Mouse (Mus musculus) adrenal gland, postnatal 14 days (tissue): Measurements from ENCODE around the gene Rhpn2. TPM values are rescaled to one million over a fixed set of nuclear protein-coding genes. Genes with fewer than 3 reads are reported as not detected.

ENCODE experiments used
- DNase-seq: peaks from one replicate; pipeline ENCODE4 v3.0.0; 2021; ENCODE audit warnings: mixed read lengths
- total RNA-seq: library from RNA; stranded (reverse); gene quantifications from 2 replicates; pipeline ENCODE4 v1.2.3, GENCODE M21; 2021

Gene Rhpn2
- total RNA-seq, 1 experiment from 2014 or later, result 4.7 TPM

DNA sequence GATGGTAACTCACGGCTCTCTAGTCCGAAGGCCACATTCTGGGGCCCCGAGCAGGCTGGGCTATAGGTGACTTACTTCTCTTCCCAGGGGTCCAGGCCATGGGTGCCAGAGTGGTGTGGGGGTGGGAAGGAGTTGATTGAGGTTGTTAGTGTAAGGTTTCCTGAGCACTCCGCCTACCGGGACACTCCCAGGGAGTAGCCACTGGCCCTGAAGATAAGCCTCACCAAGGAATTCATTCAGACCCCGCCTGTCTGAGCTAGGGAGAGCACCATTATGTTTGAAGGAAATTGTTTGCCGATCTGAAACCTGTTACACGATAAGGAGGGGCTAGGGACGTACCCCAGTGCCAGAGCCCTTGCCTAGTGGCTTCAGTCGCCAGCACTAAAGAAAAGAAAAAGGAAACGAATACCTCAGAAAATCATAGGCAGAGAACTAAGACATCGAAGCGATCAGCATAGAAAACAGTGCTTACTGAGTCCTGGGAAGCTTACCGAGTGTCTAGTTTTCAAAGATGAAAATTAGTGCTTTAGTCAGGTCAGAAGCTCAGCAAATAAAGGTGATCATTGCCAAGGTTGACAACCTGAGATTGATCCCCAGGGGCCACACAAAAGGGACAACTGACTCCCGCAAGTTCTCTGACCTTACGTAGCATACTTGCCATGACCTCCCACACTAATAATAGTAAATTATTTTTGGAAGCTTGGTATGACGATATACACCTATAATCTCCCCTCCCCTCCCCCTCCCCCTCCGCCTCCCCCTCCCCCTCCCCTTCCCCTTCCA, 14.1 kb downstream of the Rhpn2 start:
- DNase-seq, result no peak

DNA sequence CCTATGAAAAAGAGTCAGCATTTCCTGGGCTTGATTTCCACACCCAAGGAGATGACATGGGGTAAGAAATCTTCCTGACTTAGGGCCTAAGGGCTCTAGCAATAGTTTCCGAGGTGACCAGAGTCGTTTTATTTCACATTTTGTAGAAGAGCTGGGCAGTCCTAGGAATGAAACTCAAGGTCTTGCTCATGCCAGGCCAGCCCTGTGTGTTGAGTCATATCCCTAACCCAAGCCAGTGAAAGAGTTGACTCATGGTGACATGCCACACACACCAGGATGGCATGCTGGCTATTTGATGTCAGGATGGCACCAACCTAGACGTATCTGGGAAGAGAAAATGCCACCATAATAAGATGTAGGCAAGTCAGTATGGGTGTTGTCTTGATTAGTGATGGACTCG, 15.1 kb downstream of the Rhpn2 start:
- peak; percentile 57 for DNase-seq

DNA sequence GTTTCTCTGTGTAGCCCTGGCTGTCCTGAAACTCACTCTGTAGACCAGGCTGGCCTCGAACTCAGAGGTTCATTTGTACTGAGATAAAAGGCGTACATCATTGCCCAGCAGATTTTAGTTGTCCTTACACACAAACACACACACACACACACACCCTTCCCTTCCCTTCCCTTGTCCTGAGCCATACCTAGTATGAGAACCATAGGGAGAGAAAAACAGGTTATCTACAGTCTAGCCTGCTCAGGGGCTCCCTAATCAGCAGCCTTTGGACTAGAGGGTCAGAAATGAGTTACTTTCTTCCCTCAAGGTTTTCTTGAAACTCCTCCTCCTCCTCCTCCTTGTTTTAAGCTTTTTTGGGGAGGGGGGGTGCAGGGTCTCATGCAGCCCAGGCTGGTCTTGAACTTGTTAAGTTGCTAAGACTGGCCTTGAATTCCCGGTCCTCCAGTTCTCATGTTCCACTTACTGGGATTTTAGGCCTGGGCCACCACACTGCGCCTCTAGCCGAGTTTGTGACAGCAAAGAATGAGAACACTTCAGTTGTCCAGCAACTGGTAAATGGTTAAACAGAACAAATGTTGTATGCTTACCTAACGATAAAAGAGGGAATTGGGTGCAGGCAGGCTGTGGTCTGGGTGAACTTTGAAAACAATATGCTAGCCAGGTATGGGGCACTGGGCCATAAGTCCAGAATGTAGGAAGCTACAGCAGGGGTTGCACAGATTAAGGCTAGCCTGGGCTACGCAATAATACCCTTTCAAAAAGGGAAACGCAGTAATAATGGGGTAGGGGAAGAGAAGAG, 16.1 kb downstream of the Rhpn2 start:
- no peak for DNase-seq

DNA sequence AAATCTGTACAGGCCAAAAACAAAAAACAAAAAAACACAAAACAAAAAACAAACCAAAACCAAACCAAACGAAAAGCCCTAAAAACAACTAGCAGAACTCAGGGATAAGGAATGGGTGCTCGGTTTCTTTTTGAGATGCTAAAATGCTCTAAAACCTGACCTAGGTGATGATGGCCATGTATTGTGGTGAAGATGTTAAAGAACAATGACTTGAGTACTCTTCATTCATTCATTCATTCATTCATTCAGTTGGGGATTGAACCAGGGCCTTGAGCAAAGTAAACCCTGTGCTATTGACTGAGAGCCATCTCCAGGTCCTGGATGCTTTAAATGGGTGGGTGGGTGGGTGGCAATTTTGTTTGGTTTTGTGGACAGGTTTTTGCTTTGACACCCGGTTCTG, 17.2 kb downstream of the Rhpn2 start:
- DNase-seq, result no peak

DNA sequence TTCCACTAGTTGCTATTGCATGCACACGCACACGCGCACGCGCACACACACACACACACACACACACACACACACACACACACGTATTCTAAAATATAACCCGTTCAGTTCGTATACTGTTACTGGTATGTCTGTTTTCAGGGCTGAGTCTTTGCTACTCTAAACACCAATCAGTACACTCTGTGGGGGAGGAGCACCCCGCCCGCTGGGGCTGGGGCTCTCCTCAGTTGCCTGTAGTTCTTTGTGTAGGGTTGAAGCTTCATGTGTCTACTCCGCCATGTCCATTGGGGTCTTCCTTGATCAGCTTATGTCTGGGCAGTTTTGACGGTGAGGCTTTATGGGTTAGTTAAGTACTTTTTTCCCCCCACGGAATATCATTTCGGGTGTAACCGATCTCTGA, 19.3 kb downstream of the Rhpn2 start:
- DNase-seq, result no peak

DNA sequence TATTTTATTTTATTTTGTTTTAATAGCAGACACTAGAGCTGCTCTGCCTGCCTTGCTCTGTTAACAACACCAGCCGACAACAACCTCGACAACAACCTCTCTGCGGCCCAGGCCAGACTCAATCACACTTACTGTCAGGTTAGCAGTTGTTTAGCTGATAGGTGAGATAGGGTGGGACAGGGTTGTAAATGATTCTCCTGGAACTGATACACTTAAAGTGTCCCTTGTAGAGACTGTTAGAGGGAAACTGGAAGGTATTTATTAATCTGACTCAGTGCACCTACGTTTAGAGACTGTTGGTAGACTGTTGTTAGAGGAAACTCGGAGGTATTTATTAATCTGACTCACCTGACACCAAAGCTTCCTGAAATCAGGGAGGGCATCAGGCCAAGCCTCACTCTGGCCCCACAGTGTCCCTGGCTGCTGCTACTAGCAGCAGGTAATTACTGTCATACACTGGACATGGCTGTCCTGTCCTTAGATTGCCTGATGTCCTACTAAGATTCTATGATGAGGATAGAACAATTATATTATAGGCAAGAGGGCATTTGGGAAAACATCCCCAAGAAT, 21.4 kb downstream of the Rhpn2 start:
- no peak for DNase-seq

DNA sequence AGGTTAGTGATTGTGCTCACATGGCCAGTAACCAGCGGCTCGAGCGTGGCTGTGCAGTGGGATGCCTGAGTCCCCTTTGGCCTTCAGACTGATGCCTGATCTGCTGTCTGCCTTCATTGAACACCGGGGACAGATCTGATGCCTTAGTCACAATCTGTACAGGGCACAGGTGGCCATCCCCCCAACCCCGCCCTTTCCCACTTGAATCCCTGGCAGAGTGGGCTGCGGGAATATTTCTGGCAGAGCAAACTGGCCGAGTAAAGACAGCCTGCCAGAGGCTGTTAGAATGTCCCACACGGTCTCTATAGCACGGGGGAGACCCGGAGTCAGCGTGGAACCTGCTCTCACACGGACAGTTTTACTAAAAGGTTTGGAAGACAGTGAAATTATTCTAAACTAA, 23.7 kb downstream of the Rhpn2 start:
- DNase-seq, result no peak

DNA sequence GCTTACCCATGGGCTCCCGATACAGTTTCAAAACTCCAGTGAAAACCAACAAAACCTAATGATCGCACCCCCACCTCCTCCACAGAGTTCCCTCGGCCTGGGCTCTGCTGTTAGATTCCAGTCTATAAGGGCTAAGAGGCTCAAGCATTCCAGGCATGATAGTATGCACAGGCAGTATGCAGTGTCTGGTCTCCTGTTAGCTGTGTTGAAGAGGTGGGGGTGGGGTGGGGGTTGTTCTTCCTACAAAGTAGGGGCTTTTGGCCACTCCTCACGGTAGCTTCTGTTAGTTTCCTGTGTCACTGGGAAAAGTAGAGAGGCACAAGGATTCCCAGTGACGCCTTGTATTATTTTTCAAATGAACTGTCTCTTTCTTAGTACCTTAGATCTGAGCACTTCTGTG, 28.3 kb downstream of the Rhpn2 start:
- no peak for DNase-seq

DNA sequence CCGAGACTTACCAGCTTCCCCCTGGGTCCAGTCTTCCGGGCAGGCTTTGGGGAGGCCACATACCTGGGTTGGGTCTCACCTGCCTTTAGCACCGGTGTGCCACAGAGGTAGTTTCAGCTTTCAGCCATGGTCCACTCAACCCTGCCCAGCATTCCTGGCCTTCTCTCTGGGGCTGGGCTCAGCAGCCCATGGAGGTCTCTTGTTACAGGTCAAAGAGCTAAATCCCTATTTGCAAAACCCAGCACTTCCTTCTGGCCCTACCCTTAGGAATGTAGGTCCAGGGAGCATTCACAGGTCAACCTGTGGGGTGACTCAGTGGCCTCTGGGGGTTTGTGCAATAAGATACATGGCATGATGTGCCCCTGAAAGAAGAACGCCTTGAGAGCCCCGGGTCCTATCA, 28.9 kb downstream of the Rhpn2 start:
- no peak for DNase-seq

DNA sequence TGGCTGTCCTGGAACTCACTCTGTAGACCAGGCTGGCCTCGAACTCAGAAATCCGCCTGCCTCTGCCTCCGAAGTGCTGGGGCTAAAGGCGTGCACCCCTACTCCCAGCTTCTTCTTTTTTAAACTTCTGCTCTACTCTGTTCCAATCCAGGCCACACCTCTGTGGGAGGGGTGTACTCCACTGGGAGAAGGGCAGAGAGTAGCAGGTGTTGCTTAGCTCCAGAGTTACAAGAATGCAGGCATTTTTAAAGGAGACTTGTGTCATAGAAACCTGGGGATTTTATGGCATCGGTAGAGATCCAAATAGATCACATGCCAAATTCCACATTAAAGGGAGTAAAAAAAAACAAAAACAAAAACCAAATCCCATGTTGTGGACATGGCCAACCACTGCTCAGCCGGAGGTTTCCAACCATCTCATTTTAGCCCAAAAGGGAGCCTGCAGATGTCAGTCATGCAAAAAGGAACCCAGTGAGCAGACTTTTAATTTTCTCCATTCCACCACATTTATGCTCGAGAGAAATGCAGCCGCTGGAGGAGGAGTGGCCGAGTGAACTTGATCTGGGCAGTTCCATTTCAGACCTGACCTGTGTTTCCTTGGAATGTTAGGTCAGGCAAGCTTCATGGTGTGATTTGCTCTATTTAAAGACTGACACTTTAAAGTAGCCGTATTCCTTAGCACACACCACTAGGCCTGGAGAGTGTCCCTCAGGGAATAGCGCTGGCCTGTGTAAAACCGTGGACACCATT, 31.4 kb downstream of the Rhpn2 start:
- DNase-seq, result no peak

DNA sequence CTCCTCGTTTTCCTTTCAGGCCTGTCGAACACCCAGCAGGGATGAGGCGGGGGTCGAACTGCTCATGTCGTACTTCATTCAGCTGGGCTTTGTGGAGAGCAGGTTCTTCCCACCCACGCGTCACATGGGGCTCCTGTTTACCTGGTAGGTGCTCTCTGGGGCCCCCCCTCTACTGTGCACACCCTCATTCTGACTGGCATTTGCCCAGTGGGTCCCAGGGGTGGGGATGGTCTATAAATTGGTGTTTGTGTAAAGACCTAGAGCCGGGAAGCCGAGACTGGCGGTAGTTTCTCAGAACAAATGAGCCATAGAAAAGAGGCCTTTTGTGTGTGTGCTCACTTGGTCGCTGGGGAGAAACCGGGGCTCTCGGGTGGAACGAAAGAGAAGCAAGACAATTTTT, 37.1 kb downstream of the Rhpn2 start:
- no peak for DNase-seq

DNA sequence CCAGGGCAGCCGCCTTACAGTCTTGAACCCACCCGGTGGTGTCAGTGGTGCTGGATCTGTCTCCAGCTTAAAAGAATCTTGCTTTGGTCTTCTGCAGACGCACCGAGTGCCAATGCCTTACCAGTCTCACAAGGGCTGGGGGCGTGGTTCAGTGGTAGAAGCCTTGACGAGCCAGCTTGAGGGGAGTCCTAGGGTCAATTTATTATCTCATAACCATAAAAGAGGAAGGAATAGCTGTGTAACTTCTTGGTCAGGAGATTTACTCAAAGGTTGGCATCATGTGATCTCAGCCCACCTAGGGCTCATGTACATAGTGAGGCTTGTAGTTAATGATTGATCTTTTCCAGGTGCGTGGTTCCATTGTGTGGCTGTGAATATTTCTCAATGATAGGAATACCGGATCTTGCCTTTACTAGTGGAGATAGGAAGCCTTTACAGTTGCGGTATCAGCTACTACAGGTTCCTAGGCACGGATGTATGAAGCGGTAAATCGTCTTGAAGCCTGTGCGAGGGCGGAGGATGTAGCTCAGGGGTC, 38.6 kb downstream of the Rhpn2 start:
- DNase-seq, result no peak

DNA sequence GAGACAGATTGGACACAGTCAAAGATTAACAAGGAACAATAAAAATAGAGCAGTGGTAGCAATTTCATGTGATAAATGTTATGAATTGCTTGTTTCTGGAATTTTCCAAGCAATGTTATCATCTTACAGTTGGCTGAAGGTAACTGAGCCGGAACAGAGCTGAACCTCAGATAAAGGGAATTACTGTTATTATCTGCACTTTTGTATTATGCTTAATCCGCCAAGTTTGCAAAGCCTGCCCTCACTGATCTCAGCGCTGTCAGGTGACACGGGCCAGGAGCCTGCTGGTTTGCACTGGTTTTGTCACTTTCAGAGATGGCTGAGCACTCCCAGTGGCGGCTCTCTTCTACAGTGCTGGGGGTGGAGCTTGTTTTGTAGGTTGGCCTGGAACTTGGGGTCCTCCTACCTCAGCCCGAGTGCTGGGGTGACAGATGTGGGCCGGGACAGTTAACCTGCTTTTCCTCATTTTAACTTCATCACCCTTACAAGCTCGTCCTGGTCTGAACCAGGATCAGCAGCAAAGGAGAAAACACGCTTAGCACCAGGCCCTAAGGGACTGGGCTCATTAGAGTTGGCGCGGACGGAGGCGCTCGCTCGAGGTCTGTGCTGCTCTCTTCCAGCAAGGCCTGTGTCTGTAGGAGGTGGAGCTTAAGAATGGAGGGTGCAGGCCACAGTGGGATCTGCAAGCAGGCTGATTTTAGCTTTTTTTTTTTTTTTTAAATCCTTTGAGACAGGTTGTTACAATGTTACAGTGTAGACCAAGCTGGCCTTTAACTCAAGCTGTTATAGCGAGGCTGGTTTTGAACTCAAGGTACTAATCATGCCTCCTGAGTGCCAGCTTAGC, 39.4 kb downstream of the Rhpn2 start:
- no peak for DNase-seq

DNA sequence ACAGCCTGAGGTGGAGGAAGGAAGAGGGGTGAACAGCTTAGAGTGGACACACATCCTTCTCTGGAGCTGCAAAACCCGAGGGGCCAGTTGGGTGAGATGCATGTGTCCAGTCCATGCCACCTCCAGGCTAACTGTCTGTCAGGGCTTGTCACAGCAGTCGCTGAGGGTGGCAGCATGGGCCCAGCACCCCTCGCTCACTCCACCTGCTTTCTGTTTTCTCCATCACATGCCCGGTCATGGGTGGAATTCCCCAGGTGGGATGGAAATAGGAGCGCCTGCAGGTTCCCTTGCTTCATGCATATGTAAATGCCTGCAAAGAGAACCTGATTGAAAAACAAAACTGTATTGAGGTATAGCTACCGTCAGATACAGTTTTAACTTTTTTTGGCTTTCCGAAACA, 40.3 kb downstream of the Rhpn2 start:
- no peak for DNase-seq

DNA sequence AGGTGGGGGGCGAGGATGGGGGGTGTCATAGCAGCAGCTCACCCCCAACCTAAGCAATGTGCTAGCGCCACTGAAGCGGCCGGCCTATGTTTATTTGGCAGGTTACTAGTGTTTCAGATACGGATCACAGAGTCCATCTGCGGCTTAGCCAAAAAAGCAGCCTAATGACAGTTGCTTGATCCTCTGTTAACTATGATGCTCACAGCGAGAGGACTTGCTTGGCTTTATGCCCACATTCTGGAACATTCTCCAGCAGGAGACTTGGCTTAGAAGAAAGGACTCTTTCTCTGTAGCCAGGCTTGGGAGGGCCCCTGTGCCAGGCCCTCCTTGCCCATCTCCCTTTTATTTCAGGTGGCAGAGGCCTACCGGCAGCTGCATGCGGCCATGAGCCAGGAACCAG, 42.7 kb downstream of the Rhpn2 start:
- no peak for DNase-seq

DNA sequence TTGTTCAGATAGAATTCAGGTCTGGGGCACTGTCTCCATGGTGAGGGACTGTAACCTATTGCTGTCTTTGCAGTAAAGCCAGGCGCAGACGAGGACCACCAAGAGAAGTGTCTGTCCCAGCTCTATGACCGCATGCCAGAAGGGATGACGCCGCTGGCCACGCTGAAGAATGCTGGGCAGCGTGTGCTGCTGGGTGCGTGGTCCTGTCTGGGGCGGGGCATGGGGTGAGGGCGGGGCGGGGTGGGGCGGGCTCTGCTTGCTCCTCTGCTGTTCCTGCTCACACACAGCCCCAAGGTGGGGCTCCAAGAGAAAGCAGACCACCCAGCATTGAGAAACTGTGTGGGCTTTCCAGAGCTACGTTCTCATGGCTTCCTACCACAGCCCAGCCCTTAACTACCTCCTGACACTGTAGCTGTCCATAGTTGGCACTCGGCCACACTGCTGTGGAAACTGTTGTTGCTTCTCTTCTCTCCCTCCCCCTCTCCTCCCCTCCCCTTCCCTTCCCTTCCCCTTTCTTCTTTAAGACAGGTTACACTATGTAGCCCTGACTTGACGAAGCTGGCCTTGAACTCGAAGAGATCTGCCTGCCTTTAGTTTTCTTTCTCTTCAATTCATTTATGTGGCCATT, 45.6 kb downstream of the Rhpn2 start:
- DNase-seq, result peak; percentile 46

DNA sequence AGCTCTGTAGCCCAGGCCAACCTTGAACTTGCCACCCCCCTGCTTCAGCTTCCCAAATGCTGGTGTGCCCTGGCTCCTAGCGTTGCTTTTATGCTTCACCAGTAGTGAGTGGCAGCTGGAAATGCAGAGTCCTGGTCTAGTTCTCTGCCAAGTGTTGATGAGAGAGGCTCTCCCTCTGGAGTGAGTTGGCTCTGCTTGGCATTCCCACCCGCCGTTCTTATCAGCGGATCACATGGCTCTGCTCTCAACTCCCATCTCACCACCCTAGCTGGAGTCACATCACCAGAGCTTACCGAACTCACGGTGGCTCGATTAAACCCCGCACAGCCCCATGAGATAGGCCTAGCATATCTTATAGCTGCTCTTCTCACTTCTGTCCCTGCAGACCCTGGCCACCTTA, 46.4 kb downstream of the Rhpn2 start:
- peak; percentile 29 for DNase-seq

DNA sequence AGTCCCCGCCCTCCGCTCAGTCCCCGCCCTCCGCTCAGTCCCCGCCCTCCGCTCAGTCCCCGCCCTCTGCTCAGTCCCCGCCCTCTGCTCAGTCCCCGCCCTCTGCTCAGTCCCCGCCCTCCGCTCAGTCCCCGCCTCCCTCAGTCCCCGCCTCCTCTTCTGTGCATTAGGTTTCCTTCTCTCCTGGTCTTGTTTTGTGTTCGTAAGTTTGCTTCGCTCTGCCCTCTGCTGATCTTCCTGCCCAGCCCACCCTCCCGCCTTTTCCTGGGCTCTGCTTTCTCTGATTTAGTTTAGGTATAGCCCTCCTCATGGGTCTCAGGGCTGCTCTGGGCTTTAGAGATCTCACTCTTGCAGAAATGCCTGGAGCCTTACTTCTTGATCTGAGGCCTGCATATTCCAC, 47.9 kb downstream of the Rhpn2 start:
- DNase-seq, result no peak

DNA sequence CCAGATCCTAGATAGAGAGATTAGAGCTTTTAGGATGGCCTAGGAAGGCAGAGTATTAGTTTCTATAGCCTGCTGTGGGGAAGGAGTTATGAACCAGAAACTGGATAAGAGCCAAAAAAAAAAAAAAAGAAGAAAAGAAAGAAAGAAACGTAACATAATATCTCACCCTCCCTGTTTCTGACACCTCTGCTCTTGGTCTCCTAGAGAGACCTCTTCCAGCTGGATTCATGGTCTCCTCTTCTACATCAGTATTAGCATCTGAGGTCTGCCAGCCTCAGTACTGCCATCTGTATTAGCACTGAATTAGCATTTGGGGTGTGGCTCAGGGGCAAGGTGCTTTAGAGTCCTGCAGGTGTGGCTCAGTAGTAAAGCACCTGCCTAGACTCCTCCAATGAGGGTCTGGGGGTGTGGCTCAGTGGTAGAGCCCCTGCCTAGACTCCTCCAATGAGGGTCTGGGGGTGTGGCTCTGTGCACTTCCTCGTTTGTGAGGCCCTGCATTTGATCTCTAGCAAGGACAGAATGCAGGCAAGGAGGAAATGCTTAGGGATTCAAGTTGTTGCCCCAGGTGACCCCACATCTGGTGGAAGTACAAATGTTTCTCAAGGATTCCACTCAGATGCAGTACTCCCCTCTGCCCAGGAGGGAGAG, 48.9 kb downstream of the Rhpn2 start:
- no peak for DNase-seq

DNA sequence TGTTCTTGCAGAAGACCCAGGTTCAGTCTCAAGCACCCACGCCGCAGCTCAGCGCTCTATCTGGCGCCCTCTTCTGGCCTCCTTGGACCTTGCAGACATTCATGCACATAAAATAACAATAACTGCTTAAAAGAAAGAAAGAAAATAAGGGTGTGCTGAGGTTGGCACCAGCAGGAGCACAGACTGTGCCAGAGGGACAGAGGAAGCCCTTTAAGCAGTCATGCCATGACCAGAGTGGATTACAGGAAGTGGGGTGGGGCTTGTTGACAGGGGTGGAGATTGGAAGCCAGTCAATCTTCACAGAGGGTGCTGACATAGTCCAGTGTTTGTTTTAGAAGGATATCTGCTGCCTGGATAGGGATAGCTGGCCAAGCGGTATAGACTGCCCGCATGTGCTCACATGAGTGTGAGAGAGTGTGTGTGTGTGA, 52.6 kb downstream of the Rhpn2 start:
- peak; percentile 29 for DNase-seq
